8 mouse cellular contexts compared by ENCODE assay signal in the genomic region with DNA sequence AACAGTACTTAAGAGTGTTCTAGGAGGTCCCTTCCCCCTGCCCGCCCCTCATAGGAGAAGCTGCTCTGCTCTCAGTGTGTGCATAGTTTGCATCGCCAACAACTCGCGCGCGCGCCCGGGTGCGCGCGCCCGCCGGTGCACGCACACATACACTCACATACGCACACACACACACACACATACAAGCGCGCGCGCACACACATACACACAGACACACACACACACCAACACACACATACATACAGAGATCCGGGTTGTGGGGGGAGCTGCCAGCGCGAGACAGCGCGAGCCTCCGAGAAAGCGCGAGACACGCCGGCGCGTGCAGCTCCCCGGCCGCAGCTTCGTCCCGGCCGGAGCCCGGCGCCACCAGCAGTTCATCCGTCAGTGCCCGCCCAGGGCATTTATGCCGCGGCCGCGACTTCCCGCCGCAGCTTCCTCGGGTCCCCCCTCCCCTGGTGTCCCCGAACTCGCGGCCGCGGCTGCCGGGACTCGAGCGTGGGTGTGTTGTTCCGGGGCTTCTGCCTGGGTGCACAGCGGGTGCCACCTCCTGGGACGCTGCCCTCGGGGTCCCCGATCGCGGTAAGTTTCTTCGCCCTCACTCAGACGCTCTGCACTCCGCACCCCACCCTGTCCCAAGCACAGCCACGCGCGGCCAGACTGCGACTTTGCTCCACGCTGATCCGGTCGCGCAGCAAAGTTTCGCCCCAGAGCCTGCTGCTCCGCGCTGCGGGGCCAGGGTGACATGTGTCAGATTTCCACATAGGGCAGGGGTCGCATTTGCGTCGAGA. TPM values are rescaled to one million over a fixed set of nuclear protein-coding genes. Genes with fewer than 3 reads are reported as not detected.
DNase-seq lines count a peak whose midpoint lies in the region; ATAC-seq and TF ChIP-seq lines count a peak whose summit lies in the region.

A gene (plus strand): TSS at position 167 of the 788 bp plus-strand sequence.

- no peaks in the 10 kb centered on the region for H3K36me3 ChIP-seq in hindbrain, embryonic 11.5 days (ENCODE audit: control insufficient read depth, insufficient read depth, low read length)
- no peaks in the 10 kb centered on the region for H3K36me3 ChIP-seq in limb, embryonic 12.5 days
- no peaks in the 10 kb centered on the region for H3K36me3 ChIP-seq in midbrain, embryonic 14.5 days (ENCODE audit: control insufficient read depth, insufficient read depth, low read length)

- peak; percentile 29 for DNase-seq in layer of hippocampus, adult 11-12 months (ENCODE audit: low spot score)
- DNase-seq in layer of hippocampus, adult 9-11 months: no peak
- DNase-seq in hindbrain, embryonic 11.5 days (ENCODE audit: low spot score): peak; percentile 83
- peak; percentile 85 for DNase-seq in midbrain, embryonic 14.5 days
- DNase-seq in urinary bladder, adult 2 months (ENCODE audit: low spot score): peak; percentile 49

- H3K4me2 ChIP-seq in hindbrain, embryonic 11.5 days (replicated peaks; ENCODE audit: low read depth, low read length): peak within 1 kb of the TSS; percentile 94
- peak within 1 kb of the TSS; percentile 80 for H3K4me2 ChIP-seq in limb, embryonic 12.5 days
- H3K4me2 ChIP-seq in midbrain, embryonic 14.5 days (ENCODE audit: low read length): peak within 1 kb of the TSS; percentile 98

- H3K27ac ChIP-seq in bone marrow, adult 2 months (ENCODE audit: control insufficient read depth, insufficient read depth, low read depth, low read length, poor library complexity): no peak within 1 kb of the TSS
- peak within 1 kb of the TSS; percentile 77 for H3K27ac ChIP-seq in hindbrain, embryonic 11.5 days (ENCODE audit: low read depth, low read length)
- peak within 1 kb of the TSS; percentile 96 for H3K27ac ChIP-seq in limb, embryonic 12.5 days
- peak within 1 kb of the TSS; percentile 72 for H3K27ac ChIP-seq in midbrain, embryonic 14.5 days (replicated peaks; ENCODE audit: low read depth, low read length)

- no peaks in the 10 kb centered on the region for H3K9me3 ChIP-seq in hindbrain, embryonic 11.5 days (ENCODE audit: control insufficient read depth, low read length)
- no peaks in the 10 kb centered on the region for H3K9me3 ChIP-seq in limb, embryonic 12.5 days
- H3K9me3 ChIP-seq in midbrain, embryonic 14.5 days (ENCODE audit: control insufficient read depth, low read length): no peaks in the 10 kb centered on the region

- no peak for TF ChIP-seq POLR2A in bone marrow, adult 2 months (IDR thresholded peaks at IDR 0.05; ENCODE audit: borderline replicate concordance, control insufficient read depth, low read depth, low read length)

- WGBS in bone marrow, adult 2 months: 1% methylated on average over 79 of the region's 80 CpGs
- under 1% methylated on average over 74 of the region's 80 CpGs for WGBS in hindbrain, embryonic 11.5 days
- WGBS in limb, embryonic 12.5 days: under 1% methylated on average over 76 of the region's 80 CpGs
- under 1% methylated on average over 80 of the region's 80 CpGs for WGBS in midbrain, embryonic 14.5 days

- peak within 1 kb of the TSS; percentile 11 for H3K4me3 ChIP-seq in bone marrow, adult 2 months (replicated peaks; ENCODE audit: control insufficient read depth, low read depth, low read length)
- peak within 1 kb of the TSS; percentile 76 for H3K4me3 ChIP-seq in hindbrain, embryonic 11.5 days (ENCODE audit: low read depth, low read length)
- peak within 1 kb of the TSS; percentile 77 for H3K4me3 ChIP-seq in limb, embryonic 12.5 days (replicated peaks)
- peak within 1 kb of the TSS; percentile 73 for H3K4me3 ChIP-seq in midbrain, embryonic 14.5 days (replicated peaks; ENCODE audit: low read depth, low read length)

- no peak for TF ChIP-seq CTCF in bone marrow, adult 2 months (IDR thresholded peaks at IDR 0.05; ENCODE audit: control insufficient read depth, insufficient read depth, low read length)

- no peaks in the 10 kb centered on the region; the same call in 1 of the 2 replicates for H3K27me3 ChIP-seq in hindbrain, embryonic 11.5 days (ENCODE audit: control insufficient read depth, insufficient read depth, low read length)
- peaks cover 18% of the 10 kb centered on the region for H3K27me3 ChIP-seq in limb, embryonic 12.5 days
- H3K27me3 ChIP-seq in midbrain, embryonic 14.5 days (ENCODE audit: control insufficient read depth, insufficient read depth, low read length): no peaks in the 10 kb centered on the region

- peak within 1 kb of the TSS; percentile 79 for H3K9ac ChIP-seq in hindbrain, embryonic 11.5 days (ENCODE audit: low read depth, low read length)
- peak within 1 kb of the TSS; percentile 91 for H3K9ac ChIP-seq in limb, embryonic 12.5 days (replicated peaks)
- peak within 1 kb of the TSS; percentile 71 for H3K9ac ChIP-seq in midbrain, embryonic 14.5 days (replicated peaks; ENCODE audit: low read length)

- peak; percentile 48 for ATAC-seq in frontal cortex, adult (ENCODE audit: low TSS enrichment)
- ATAC-seq in hindbrain, embryonic 11.5 days (ENCODE audit: low FRiP score): peak; percentile 76
- ATAC-seq in limb, embryonic 12.5 days (ENCODE audit: insufficient number of reproducible peaks, insufficient read depth, low FRiP score, low TSS enrichment, low read depth): peak; percentile 69
- peak; percentile 74 for ATAC-seq in midbrain, embryonic 14.5 days (ENCODE audit: low FRiP score, low TSS enrichment)

- H3K4me1 ChIP-seq in bone marrow, adult 2 months (ENCODE audit: control insufficient read depth, insufficient read depth, low read length): no peaks in the 10 kb centered on the region
- peaks cover 8% of the 10 kb centered on the region for H3K4me1 ChIP-seq in hindbrain, embryonic 11.5 days (replicated peaks; ENCODE audit: control insufficient read depth, insufficient read depth, low read length)
- peaks cover 39% of the 10 kb centered on the region for H3K4me1 ChIP-seq in limb, embryonic 12.5 days (replicated peaks)
- peaks cover 23% of the 10 kb centered on the region for H3K4me1 ChIP-seq in midbrain, embryonic 14.5 days (ENCODE audit: control insufficient read depth, insufficient read depth, low read length)

RNA-seq across cellular contexts. Expression of the gene that starts here (rescaled TPM):
- polyA plus RNA-seq in bone marrow, adult 2 months (2011; ENCODE audit: insufficient read depth, insufficient read length, low replicate concordance, missing spikeins): 2.2 and 5.3 TPM in 2 replicates
- 26.4 and 35.6 TPM in 2 replicates for polyA plus RNA-seq in hindbrain, embryonic 11.5 days (2014; fragmentation: Nextera tagmentation; extraction: Ambion mirVana)
- polyA plus RNA-seq in limb, embryonic 12.5 days (2016; fragmentation: Nextera tagmentation; extraction: Ambion mirVana): 26.8 and 33.0 TPM in 2 replicates
- polyA plus RNA-seq in midbrain, embryonic 14.5 days (2014; fragmentation: Nextera tagmentation; extraction: Ambion mirVana): 102 and 106 TPM in 2 replicates
- polyA plus RNA-seq in urinary bladder, adult 2 months (2012; rRNA removed): 13.4 and 20.0 TPM in 2 replicates

Comparison
In these comparisons a context has a peak if more than half of its experiments do, and no peak if none do; other contexts are left out.
1. H3K4me3 ChIP-seq: peak in every context shown above with its lines; median percentile 77 in limb, embryonic 12.5 days; 76 in hindbrain, embryonic 11.5 days; 73 in midbrain, embryonic 14.5 days; 11 in bone marrow, adult 2 months.